Mouse (Mus musculus): ENCODE measurements around the gene Dclk2.

- TF ChIP-seq CTCF (IDR thresholded peaks at IDR 0.05; ENCODE audit: control insufficient read depth, insufficient read depth, insufficient read length) = no peak
- TF ChIP-seq USF1 (IDR thresholded peaks at IDR 0.05; ENCODE audit: low read depth) = no peak
- no peak for TF ChIP-seq MYOG (IDR thresholded peaks at IDR 0.05; ENCODE audit: control insufficient read depth, extremely low read depth, insufficient read length)
- no peak for TF ChIP-seq FOSL1 (IDR thresholded peaks at IDR 0.05; ENCODE audit: insufficient read depth, low read length, poor library complexity, severe bottlenecking)
- no peak for TF ChIP-seq MAX (IDR thresholded peaks at IDR 0.05)
Measured at GRCm38 (mm10) chr3:86954521-86954920, 33.9 kb upstream of the Dclk2 start.

All from C2C12 (cell line).